Mouse (Mus musculus): ENCODE measurements around the gene Tmem59.

The Tmem59 gene

DNA sequence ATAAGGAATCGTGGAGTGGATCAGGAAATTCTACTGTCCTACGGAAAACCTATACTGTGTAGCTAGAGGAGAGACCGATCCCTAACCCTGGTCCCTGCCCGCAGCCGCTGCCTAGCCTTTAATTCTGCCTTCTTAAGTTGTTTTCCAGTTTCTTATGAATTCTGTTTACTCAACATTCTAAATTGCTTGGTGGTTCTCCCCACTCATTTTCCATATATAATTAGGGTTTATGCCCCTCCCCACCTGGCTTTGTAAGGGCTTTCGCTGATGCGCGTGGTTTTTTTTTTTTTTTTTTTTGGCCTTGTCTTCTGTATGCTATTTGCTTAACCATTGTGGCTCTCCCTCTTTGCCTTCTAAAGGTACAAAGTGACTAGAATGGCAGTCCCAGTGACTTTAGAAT lies 1.4 kb downstream of the Tmem59 start:
- DNase-seq (ENCODE audit: low read depth, low spot score): no peak

DNA sequence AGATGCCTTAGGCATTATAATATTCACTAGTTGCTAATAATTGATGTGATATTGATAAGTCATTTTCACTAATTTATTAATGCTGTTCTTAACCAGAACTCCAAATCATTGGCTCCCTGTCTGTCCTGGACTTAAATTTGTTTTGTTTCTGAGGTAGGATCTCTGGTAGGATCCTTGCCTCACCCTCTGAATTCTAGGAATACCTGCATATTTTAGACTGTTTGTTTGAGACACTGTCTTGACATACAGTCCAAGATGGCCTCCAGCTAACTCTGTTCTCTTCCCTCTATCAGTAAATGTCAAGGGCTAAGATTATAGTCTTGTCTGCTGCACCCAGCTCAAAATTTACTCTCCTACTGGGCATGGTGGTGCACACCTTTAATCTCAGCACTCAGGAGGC lies 2.5 kb downstream of the Tmem59 start:
- DNase-seq (ENCODE audit: low read depth, low spot score): no peak

DNA sequence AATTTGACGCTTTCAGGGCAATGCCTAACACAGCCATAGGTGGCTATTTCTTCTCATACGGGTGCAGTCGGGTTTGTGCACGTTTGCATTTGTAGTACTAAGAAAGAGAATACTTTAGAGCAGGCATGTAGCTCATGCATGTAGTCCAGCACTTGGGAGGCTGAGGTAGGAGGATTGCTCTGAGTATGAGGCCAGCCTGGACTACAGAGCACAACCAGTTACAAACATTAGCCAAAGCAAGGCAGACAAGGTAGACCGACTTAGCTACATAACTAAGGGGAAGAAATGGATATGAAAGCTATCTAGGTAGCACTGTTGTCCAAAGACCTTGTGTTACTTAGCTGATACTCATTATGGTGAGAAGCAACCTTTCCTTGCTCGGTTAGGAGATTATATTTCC lies 3.7 kb downstream of the Tmem59 start:
- DNase-seq (ENCODE audit: low read depth, low spot score): no peak

GRCm38 (mm10) chr4:107182796-107183195 lies 4.6 kb downstream of the Tmem59 start:
- no peak for DNase-seq (ENCODE audit: low read depth, low spot score)

DNA sequence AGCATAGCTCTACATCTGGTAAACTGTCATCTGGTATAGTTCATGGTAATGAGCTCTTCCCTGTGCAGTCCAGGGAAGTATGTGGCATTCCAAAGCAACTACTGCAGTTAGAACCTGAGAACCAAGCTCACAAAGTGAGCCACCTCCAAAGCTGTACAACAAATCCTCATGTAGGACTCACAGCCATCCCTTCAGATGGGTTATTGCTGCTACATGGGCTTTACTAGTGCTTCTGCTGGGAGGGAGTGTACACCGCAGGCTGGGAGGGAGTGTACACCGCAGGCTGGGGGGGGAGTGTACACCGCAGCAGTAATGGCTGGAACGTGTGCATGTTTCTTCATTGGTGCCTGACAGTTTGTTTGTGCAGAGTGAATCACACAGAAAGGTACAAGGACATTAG lies 5.0 kb downstream of the Tmem59 start:
- no peak for DNase-seq (ENCODE audit: low read depth, low spot score)

DNA sequence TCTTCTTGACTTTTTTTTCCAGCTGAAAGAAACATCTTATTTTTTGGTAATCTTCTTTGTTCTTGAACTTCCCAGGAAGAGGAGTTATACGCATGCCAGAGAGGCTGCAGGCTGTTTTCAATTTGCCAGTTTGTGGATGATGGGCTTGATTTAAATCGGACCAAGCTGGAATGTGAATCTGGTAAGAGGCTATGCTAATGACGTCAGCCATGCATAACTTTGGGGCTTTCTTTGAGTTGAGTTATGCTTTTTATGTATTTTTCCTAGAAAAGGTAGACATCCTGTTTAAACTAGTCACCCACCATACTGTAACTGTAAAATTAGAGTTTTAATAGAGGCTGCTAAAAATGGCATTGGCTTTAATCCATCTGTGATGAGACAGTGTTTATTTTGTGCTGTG lies 7.5 kb downstream of the Tmem59 start:
- DNase-seq (ENCODE audit: low read depth, low spot score): no peak

GRCm38 (mm10) chr4:107193841-107194240 lies 15.6 kb downstream of the Tmem59 start:
- no peak for DNase-seq (ENCODE audit: low read depth, low spot score)

DNA sequence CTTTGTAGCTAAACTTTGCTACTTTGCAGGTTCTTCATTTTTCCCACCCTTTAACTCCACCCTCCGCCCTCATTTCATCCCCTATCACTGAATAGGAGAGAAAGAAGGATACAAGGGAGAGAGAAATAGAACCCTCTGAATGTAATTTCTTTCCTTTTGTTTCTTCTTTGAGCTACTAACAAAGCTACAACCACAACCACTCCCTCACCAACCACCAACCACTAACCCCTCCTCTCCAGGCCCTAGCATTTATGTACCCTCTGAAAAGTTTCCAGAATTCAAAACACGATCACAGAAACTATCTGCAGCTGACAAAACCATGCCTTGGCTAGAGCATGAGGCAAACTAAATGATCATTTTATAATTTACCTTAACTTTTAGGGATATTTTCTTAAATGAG lies 18.3 kb downstream of the Tmem59 start:
- no peak for DNase-seq (ENCODE audit: low read depth, low spot score)

DNA sequence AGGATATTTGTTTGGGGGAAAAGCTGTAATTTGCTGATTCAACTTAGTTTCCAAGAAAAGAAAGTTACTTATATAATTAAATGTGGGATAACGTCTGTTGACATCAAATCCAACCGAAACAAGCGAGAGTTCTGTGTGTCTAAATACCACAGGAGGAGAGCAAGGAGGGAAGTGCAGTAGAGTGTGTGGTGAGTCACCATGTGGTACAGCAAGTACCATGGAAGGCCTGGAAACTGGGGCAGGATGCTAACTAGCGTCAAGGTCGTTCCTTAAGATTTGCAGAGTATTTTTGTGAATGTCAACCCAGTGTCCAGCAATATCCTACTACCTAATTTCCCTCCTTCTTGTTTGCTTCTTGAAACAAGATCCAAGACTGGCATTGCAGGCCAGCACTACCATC lies 19.9 kb downstream of the Tmem59 start:
- DNase-seq (ENCODE audit: low read depth, low spot score): no peak

- DNase-seq (ENCODE audit: low read depth, low spot score): no peak
Observed at GRCm38 (mm10) chr4:107201779-107202178, 23.6 kb downstream of the Tmem59 start.

- DNase-seq (ENCODE audit: low read depth, low spot score): no peak
Observed at GRCm38 (mm10) chr4:107203001-107203400, 24.8 kb downstream of the Tmem59 start.

- no peak for DNase-seq (ENCODE audit: low read depth, low spot score)
Observed at GRCm38 (mm10) chr4:107207016-107207415, 28.8 kb downstream of the Tmem59 start.

DNA sequence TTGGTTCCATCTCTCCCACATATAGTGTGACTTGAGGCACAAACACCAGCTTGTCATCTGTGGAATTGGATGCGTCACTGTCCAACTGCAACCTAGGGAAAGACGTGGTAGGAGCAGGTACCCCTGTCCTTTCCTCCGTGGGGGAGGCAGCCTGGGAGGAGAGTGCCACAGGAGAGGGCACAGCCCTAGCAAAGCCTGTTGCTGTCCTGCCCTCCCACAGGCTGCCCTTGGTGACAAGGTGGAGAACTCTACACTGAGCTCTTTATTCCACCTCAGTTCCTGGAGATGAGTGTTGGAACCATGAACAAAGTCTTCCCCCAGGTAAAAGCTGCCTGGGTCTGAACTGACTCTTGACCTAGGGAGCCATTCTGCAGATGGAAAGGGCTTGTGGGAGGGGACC lies 30.7 kb downstream of the Tmem59 start, which contains the start of gene Ldlrad1:
Ldlrad1 (plus strand) TSS at position 301 of the 400 bp plus-strand sequence.
- no peak for DNase-seq (ENCODE audit: low read depth, low spot score)

- DNase-seq (ENCODE audit: low read depth, low spot score): no peak
Observed at GRCm38 (mm10) chr4:107210483-107211097, 32.4 kb downstream of the Tmem59 start.

- DNase-seq (ENCODE audit: low read depth, low spot score): no peak
Observed at GRCm38 (mm10) chr4:107211465-107211864, 33.3 kb downstream of the Tmem59 start.

GRCm38 (mm10) chr4:107211936-107212335 lies 33.7 kb downstream of the Tmem59 start:
- no peak for DNase-seq (ENCODE audit: low read depth, low spot score)

- DNase-seq (ENCODE audit: low read depth, low spot score): no peak
Observed at GRCm38 (mm10) chr4:107213279-107214011, 35.2 kb downstream of the Tmem59 start.

- no peak for DNase-seq (ENCODE audit: low read depth, low spot score)
Observed at GRCm38 (mm10) chr4:107217574-107217973, 39.4 kb downstream of the Tmem59 start.

DNA sequence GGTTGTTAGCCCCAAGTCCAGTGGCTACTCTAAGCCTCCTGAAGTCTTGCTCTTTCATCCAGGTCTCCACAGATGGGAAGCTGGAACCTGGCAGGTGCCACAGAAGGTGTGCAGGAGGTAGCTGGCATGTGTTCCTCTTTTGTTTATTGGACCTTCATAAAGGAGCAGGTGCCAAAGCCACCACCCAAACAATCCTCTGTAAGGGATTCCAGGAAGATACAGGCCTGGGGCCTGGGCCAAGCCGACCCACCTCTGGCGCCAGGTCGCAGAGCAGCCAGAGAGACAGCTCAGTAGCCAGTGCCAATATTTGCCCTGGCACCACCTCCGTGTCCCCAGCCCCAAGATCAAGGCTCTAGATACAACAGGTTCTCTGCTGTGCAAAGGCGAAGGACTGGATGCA lies 43.3 kb downstream of the Tmem59 start:
- DNase-seq (ENCODE audit: low read depth, low spot score): no peak

DNA sequence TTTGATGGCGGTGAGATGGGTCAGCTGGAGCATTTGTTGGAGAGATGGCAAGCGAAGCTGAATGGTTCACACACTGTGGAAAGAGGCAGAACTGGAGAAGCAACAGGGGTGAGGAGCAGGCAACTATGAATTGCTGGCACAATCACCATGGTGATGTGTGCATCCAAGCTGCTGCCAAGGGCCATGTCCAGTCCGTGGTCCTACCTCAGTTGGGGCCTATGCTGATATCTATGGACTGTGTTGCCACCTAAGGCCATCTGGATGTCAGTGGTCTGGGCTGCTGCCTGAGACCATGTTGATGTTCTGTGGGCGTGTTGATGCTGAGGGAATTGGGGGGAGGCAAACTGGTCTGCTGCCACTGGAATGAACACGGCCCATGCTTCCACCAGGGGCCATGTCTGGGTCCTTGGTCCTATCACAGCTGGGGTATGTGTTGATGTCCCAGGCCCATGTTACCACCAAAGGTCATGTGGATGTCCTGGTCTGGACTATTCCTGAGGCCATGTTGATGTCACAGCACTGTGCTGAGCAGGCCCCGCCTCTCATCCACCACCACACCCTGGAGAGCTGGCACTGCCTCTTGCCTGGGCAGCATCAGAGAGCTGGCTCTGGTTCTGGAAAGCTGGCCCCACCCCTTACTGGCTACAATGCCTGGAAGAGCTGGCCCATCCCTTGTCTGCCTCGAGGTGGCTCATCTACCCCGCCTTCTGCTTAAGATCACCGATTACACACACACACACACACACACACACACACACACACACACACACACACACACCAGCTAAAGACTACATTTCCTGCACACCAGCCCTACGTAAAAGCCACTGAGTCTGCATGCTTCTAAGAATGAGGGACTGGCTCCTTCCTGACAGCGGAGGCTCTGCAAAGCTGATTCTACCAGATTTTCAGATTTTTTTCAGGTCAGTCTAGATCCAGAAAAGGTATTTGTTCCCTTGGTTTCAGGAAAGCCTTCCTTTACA lies 45.3 kb downstream of the Tmem59 start:
- no peak for DNase-seq (ENCODE audit: low read depth, low spot score)

DNA sequence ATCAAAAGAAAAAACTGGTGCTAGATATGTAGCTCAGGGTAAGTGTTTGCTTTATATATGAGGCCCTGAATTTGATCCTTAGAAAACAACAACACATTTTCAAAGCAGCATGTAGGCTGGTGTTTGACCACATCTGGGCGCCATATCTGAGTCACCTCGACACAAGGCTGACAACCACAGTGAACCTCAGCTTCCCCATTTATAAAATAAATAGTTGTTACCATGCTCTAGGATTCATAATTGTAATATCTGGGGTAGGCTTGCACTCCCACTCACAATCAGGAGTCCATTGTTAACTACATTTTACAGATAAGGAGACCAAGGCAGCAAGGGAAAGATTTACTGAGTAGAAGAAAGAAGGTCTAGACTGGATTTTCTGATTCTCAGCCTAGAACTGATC lies 48.1 kb downstream of the Tmem59 start:
- DNase-seq (ENCODE audit: low read depth, low spot score): no peak

GRCm38 (mm10) chr4:107232219-107232618 lies 54.0 kb downstream of the Tmem59 start:
- DNase-seq (ENCODE audit: low read depth, low spot score): no peak
